In the genomic region with DNA sequence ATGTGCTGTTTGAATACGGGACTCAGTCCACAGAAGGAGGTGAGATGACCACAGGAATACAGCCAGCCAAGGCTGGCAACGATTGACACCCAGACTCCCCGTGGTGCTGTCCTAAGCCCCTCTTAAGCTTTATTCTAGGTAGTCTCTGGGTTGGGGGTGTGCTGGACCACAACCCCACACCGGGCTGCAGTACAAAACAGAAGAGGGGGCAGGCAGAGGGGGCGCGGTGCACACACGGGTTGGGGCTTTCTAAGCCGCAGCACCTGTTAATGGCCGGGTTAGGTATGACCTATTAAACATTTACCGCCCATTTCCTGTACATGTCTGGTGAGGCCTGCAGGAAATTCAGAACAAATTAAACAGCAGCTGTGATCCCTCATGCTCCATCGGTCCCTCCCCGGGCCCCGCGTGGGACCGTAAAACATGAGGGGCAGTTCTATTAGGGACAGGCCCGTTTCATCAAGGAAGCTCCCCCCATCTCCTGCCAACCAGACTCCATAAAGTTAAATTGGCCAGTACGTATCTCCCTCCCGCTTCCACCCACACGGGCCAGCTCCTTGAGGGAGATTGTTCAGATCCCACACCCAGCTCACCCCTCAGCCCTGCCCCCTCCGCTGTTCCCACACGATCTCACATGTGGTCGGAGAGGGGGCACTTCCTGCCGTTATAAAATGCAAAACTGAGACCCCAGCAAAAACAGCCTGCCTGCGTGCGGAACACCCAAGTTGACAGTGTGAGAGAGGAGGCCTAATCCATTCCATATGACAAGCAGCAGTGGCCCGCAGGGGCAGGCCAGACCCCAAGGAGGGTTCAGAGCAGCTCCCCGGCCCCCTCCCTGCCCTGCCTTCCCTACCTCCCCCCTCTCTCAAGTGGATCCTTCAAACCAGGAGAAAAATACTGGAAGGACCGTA, we compare ENCODE assay signal across 9 mouse cellular contexts.
DNase-seq lines count a peak whose midpoint lies in the region; ATAC-seq lines count a peak whose summit lies in the region.
"Had no signal": no experiment of that assay in that cellular context is flagged by ENCODE, and none has a peak within 500 bp of the region (broad histone marks: within the 10 kb centered on the region; RNA-seq: fewer than 3 reads in every experiment).

No protein-coding gene starts in this region.

- peak; percentile 21 for DNase-seq in kidney, adult 11 months
- no peak for DNase-seq in kidney, adult 18-20 months
- DNase-seq in kidney, postnatal 10 days, result peak; percentile 80
- DNase-seq in frontal cortex, postnatal 25 days (ENCODE audit: low spot score in 2 of 2), result no peak
- no peak for DNase-seq in cerebellum, postnatal 10 days
- DNase-seq in ovary, postnatal 10 days (ENCODE audit: low spot score), result no peak

- peak; percentile 54; the same call in 1 of the 2 replicates for ATAC-seq in heart, embryonic 12.5 days (ENCODE audit: insufficient number of reproducible peaks, low FRiP score)
- ATAC-seq in neural tube, embryonic 12.5 days (ENCODE audit: low FRiP score, low read depth), result peak; percentile 69

- 29% methylated on average over 28 of the region's 28 CpGs for WGBS in heart, embryonic 12.5 days
- 13% methylated on average over 28 of the region's 28 CpGs for WGBS in neural tube, embryonic 12.5 days

- H3K27ac ChIP-seq in heart, embryonic 12.5 days (ENCODE audit: poor library complexity, severe bottlenecking), result no peak overlapping the region
- no peak overlapping the region for H3K27ac ChIP-seq in neural tube, embryonic 12.5 days

- peaks cover 30% of the 10 kb centered on the region for H3K4me1 ChIP-seq in heart, embryonic 12.5 days (replicated peaks)
- peaks cover 44% of the 10 kb centered on the region for H3K4me1 ChIP-seq in neural tube, embryonic 12.5 days

- no peaks in the 10 kb centered on the region for H3K36me3 ChIP-seq in heart, embryonic 12.5 days
- H3K36me3 ChIP-seq in neural tube, embryonic 12.5 days, result no peaks in the 10 kb centered on the region

- 0 out of 2 replicates have a peak overlapping the region, but pooled peaks have one; percentile 53 for H3K9ac ChIP-seq in heart, embryonic 12.5 days
- peak overlapping the region; percentile 33; the same call in 1 of the 2 replicates for H3K9ac ChIP-seq in neural tube, embryonic 12.5 days

- H3K4me3 ChIP-seq in heart, embryonic 12.5 days, result peak overlapping the region; percentile 14
- peak overlapping the region; percentile 15; the same call in 1 of the 2 replicates for H3K4me3 ChIP-seq in neural tube, embryonic 12.5 days
- H3K4me3 ChIP-seq: erythroblast, embryonic 14.5 days had no signal

- H3K27me3 ChIP-seq in heart, embryonic 12.5 days (replicated peaks), result no peaks in the 10 kb centered on the region
- no peaks in the 10 kb centered on the region for H3K27me3 ChIP-seq in neural tube, embryonic 12.5 days (replicated peaks)

- peak overlapping the region; percentile 60 for H3K4me2 ChIP-seq in heart, embryonic 12.5 days
- peak overlapping the region; percentile 48 for H3K4me2 ChIP-seq in neural tube, embryonic 12.5 days (replicated peaks)

- no peaks in the 10 kb centered on the region for H3K9me3 ChIP-seq in heart, embryonic 12.5 days (replicated peaks)
- H3K9me3 ChIP-seq in neural tube, embryonic 12.5 days, result no peaks in the 10 kb centered on the region

Comparison
In these comparisons a context has a peak if more than half of its experiments do, and no peak if none do; other contexts are left out.
1. DNase-seq: peak in kidney, adult 11 months (single experiment) and kidney, postnatal 10 days (single experiment); none in kidney, adult 18-20 months (single experiment), frontal cortex, postnatal 25 days (0 of 2), cerebellum, postnatal 10 days (0 of 2) and ovary, postnatal 10 days (single experiment).